Mouse (Mus musculus): Measurements from ENCODE around the gene Peg12. TPM values are rescaled to one million over a fixed set of nuclear protein-coding genes. Genes with fewer than 3 reads are reported as not detected.

Gene Peg12
- 6.4 and 7.7 TPM in 2 replicates for polyA plus RNA-seq (2015; fragmentation: Nextera tagmentation; extraction: Ambion mirVana)

- H3K4me2 ChIP-seq (replicated peaks; ENCODE audit: low read depth), result peak within 1 kb of the TSS; percentile 65
- no peaks in the 10 kb centered on the region for H3K27me3 ChIP-seq (ENCODE audit: control insufficient read depth, insufficient read depth, low read length)
- peak within 1 kb of the TSS; percentile 53 for H3K4me3 ChIP-seq (ENCODE audit: low read depth, low read length)
- peak; percentile 90 for ATAC-seq (ENCODE audit: low FRiP score, low TSS enrichment)
- TF ChIP-seq CTCF (IDR thresholded peaks at IDR 0.05; ENCODE audit: low read depth) (peak; percentile 72), EP300 (optimal IDR thresholded peaks at IDR 0.05) (no peak)
- H3K9ac ChIP-seq (ENCODE audit: low read length), result peak within 1 kb of the TSS; percentile 64
- peak; percentile 60 for DNase-seq (ENCODE audit: low spot score)
- WGBS, result 14% methylated on average over 48 of the region's 82 CpGs
- no peaks in the 10 kb centered on the region for H3K9me3 ChIP-seq (ENCODE audit: control insufficient read depth, low read length)
- H3K36me3 ChIP-seq (ENCODE audit: control insufficient read depth, insufficient read depth, low read length), result no peaks in the 10 kb centered on the region
- peak within 1 kb of the TSS; percentile 78 for H3K27ac ChIP-seq (replicated peaks)
- no peaks in the 10 kb centered on the region for H3K4me1 ChIP-seq (replicated peaks; ENCODE audit: control insufficient read depth, insufficient read depth)
These were observed at the start of gene Peg12 for GRCm38 (mm10) chr7:62463878-62464755. Gene Peg12 (minus strand): TSS chr7:62464510.

- H3K9me3 ChIP-seq (ENCODE audit: control insufficient read depth, low read length), result no peaks in the 10 kb centered on the region
- H3K4me3 ChIP-seq (ENCODE audit: low read depth, low read length), result no peak overlapping the region
- H3K9ac ChIP-seq (ENCODE audit: low read length), result no peak overlapping the region
- ATAC-seq (ENCODE audit: low FRiP score, low TSS enrichment) (no peak), DNase-seq (ENCODE audit: low spot score) (no peak)
- no peaks in the 10 kb centered on the region for H3K36me3 ChIP-seq (ENCODE audit: control insufficient read depth, insufficient read depth, low read length)
- 18% methylated on average over 2 of the region's 2 CpGs for WGBS
- H3K4me1 ChIP-seq (replicated peaks; ENCODE audit: control insufficient read depth, insufficient read depth), result no peaks in the 10 kb centered on the region
- no peaks in the 10 kb centered on the region for H3K27me3 ChIP-seq (ENCODE audit: control insufficient read depth, insufficient read depth, low read length)
- no peak overlapping the region for H3K27ac ChIP-seq (replicated peaks)
- no peak for TF ChIP-seq EP300 (optimal IDR thresholded peaks at IDR 0.05)
- no peak for TF ChIP-seq CTCF (IDR thresholded peaks at IDR 0.05; ENCODE audit: low read depth)
- H3K4me2 ChIP-seq (replicated peaks; ENCODE audit: low read depth), result no peak overlapping the region
These were observed 21.8 kb upstream of the Peg12 start for GRCm38 (mm10) chr7:62486139-62486538.

GRCm38 (mm10) chr7:62463007-62463877, 1.1 kb downstream of the Peg12 start:
- H3K4me2 ChIP-seq (replicated peaks; ENCODE audit: low read depth), result peak overlapping the region; percentile 65
- peak; percentile 20 for DNase-seq (ENCODE audit: low spot score)
- peak overlapping the region; percentile 78; the same call in 1 of the 2 replicates for H3K27ac ChIP-seq (replicated peaks)
- H3K36me3 ChIP-seq (ENCODE audit: control insufficient read depth, insufficient read depth, low read length), result no peaks in the 10 kb centered on the region
- ATAC-seq (ENCODE audit: low FRiP score, low TSS enrichment), result peak; percentile 24
- 24% methylated on average over 55 of the region's 55 CpGs for WGBS
- H3K27me3 ChIP-seq (ENCODE audit: control insufficient read depth, insufficient read depth, low read length), result no peaks in the 10 kb centered on the region
- H3K4me1 ChIP-seq (replicated peaks; ENCODE audit: control insufficient read depth, insufficient read depth), result no peaks in the 10 kb centered on the region
- TF ChIP-seq EP300 (optimal IDR thresholded peaks at IDR 0.05) (no peak), CTCF (IDR thresholded peaks at IDR 0.05; ENCODE audit: low read depth) (no peak)
- peak overlapping the region; percentile 53 for H3K4me3 ChIP-seq (ENCODE audit: low read depth, low read length)
- no peaks in the 10 kb centered on the region for H3K9me3 ChIP-seq (ENCODE audit: control insufficient read depth, low read length)
- H3K9ac ChIP-seq (ENCODE audit: low read length), result peak overlapping the region; percentile 64

- Histone ChIP-seq H3K36me3 (ENCODE audit: control insufficient read depth, insufficient read depth, low read length) (no peaks in the 10 kb centered on the region), H3K4me3 (ENCODE audit: low read depth, low read length) (peak overlapping the region; percentile 13), H3K27me3 (ENCODE audit: control insufficient read depth, insufficient read depth, low read length) (no peaks in the 10 kb centered on the region), H3K4me1 (replicated peaks; ENCODE audit: control insufficient read depth, insufficient read depth) (no peaks in the 10 kb centered on the region), H3K4me2 (replicated peaks; ENCODE audit: low read depth) (peak overlapping the region; percentile 65), H3K27ac (replicated peaks) (no peak overlapping the region), H3K9me3 (ENCODE audit: control insufficient read depth, low read length) (no peaks in the 10 kb centered on the region), H3K9ac (ENCODE audit: low read length) (no peak overlapping the region)
- 28% methylated on average over 13 of the region's 13 CpGs for WGBS
- TF ChIP-seq CTCF (IDR thresholded peaks at IDR 0.05; ENCODE audit: low read depth) (no peak), EP300 (optimal IDR thresholded peaks at IDR 0.05) (no peak)
- ATAC-seq (ENCODE audit: low FRiP score, low TSS enrichment), result no peak
- no peak for DNase-seq (ENCODE audit: low spot score)
These were observed 1.9 kb downstream of the Peg12 start for GRCm38 (mm10) chr7:62462229-62463006.

GRCm38 (mm10) chr7:62452353-62452752, 12.0 kb downstream of the Peg12 start:
- Histone ChIP-seq H3K4me2 (replicated peaks; ENCODE audit: low read depth) (no peak overlapping the region), H3K9me3 (ENCODE audit: control insufficient read depth, low read length) (no peaks in the 10 kb centered on the region), H3K4me1 (replicated peaks; ENCODE audit: control insufficient read depth, insufficient read depth) (no peaks in the 10 kb centered on the region), H3K9ac (ENCODE audit: low read length) (no peak overlapping the region), H3K27ac (replicated peaks) (no peak overlapping the region), H3K27me3 (ENCODE audit: control insufficient read depth, insufficient read depth, low read length) (no peaks in the 10 kb centered on the region), H3K36me3 (ENCODE audit: control insufficient read depth, insufficient read depth, low read length) (no peaks in the 10 kb centered on the region), H3K4me3 (ENCODE audit: low read depth, low read length) (no peak overlapping the region)
- 40% methylated on average over 2 of the region's 2 CpGs for WGBS
- ATAC-seq (ENCODE audit: low FRiP score, low TSS enrichment) (no peak), DNase-seq (ENCODE audit: low spot score) (no peak)
- no peak for TF ChIP-seq EP300 (optimal IDR thresholded peaks at IDR 0.05)
- no peak for TF ChIP-seq CTCF (IDR thresholded peaks at IDR 0.05; ENCODE audit: low read depth)
